In the genomic region with DNA sequence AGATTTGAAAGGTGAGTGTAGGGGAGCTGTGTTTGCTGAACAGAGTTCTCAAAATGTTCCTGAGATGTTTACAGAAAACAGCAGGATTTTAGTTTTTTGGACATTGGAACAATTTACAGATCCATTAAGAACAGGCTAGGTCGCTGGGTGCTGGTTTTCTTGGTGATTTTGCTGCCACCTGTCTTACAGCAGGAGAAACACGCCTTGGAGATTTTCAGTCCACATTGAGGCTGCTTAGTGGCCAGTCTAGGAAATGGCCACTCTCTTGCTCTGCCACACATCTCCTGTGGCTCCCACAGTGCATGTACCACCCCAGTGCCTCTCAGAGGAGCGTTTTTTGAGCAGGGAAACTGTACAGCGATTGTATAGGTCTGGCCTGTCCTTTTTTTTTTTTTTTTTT, we compare ENCODE assay signal across 9 mouse cellular contexts. TPM values are rescaled to one million over a fixed set of nuclear protein-coding genes. Genes with fewer than 3 reads are reported as not detected.
DNase-seq lines count a peak whose midpoint lies in the region; ATAC-seq and TF ChIP-seq lines count a peak whose summit lies in the region.
"Had no signal": no experiment of that assay in that cellular context is flagged by ENCODE, and none has a peak within 500 bp of the region (broad histone marks: within the 10 kb centered on the region; RNA-seq: fewer than 3 reads in every experiment).

No protein-coding gene starts in this region.

- no peak overlapping the region for H3K9ac ChIP-seq in forebrain, embryonic 16.5 days (replicated peaks; ENCODE audit: low read depth, low read length)
- H3K9ac ChIP-seq in intestine, postnatal 0 days (ENCODE audit: low read depth, low read length): no peak overlapping the region
- H3K9ac ChIP-seq in lung, embryonic 14.5 days: no peak overlapping the region

- no peak overlapping the region for H3K4me3 ChIP-seq in bone marrow, adult 2 months (replicated peaks; ENCODE audit: control insufficient read depth, low read depth, low read length)
- H3K4me3 ChIP-seq in forebrain, embryonic 16.5 days (replicated peaks; ENCODE audit: low read length): no peak overlapping the region
- H3K4me3 ChIP-seq in intestine, postnatal 0 days (ENCODE audit: low read depth, low read length): no peak overlapping the region
- H3K4me3 ChIP-seq in lung, embryonic 14.5 days (ENCODE audit: low read depth, low read length): no peak overlapping the region
- H3K4me3 ChIP-seq in olfactory bulb, adult 2 months (ENCODE audit: insufficient read depth, low read depth, low read length): no peak overlapping the region
- H3K4me3 ChIP-seq: neural tube, embryonic 13.5 days had no signal

- no peaks in the 10 kb centered on the region for H3K9me3 ChIP-seq in forebrain, embryonic 16.5 days (ENCODE audit: control insufficient read depth, low read length)
- no peaks in the 10 kb centered on the region for H3K9me3 ChIP-seq in intestine, postnatal 0 days (ENCODE audit: control insufficient read depth)
- H3K9me3 ChIP-seq in lung, embryonic 14.5 days (ENCODE audit: low read depth, low read length): no peaks in the 10 kb centered on the region
- H3K9me3 ChIP-seq: neural tube, embryonic 13.5 days had no signal

- peak; percentile 34 for DNase-seq in urinary bladder, postnatal 14 days (ENCODE audit: low spot score)
- DNase-seq in urinary bladder, adult 2 months (ENCODE audit: low spot score): no peak
- peak; percentile 81 for DNase-seq in lung, embryonic 14.5 days
- no peak for DNase-seq in c-Kit-positive CD71-positive TER-119-positive erythroid progenitor cells, embryonic 14.5 days (ENCODE audit: low spot score)

- H3K27ac ChIP-seq in bone marrow, adult 2 months (ENCODE audit: control insufficient read depth, insufficient read depth, low read depth, low read length, poor library complexity): no peak overlapping the region
- H3K27ac ChIP-seq in forebrain, embryonic 16.5 days (ENCODE audit: low read length): no peak overlapping the region
- no peak overlapping the region for H3K27ac ChIP-seq in intestine, postnatal 0 days (ENCODE audit: low read depth, low read length)
- no peak overlapping the region for H3K27ac ChIP-seq in lung, embryonic 14.5 days (ENCODE audit: low read depth)
- H3K27ac ChIP-seq in olfactory bulb, adult 2 months (ENCODE audit: insufficient read depth, low read depth, low read length): no peak overlapping the region
- H3K27ac ChIP-seq: neural tube, embryonic 13.5 days had no signal

- H3K4me1 ChIP-seq in bone marrow, adult 2 months (ENCODE audit: control insufficient read depth, insufficient read depth, low read length): no peaks in the 10 kb centered on the region; the same call in 1 of the 2 replicates
- H3K4me1 ChIP-seq in forebrain, embryonic 16.5 days (replicated peaks; ENCODE audit: control insufficient read depth, insufficient read depth, low read length): peaks cover 13% of the 10 kb centered on the region
- no peaks in the 10 kb centered on the region for H3K4me1 ChIP-seq in intestine, postnatal 0 days (replicated peaks; ENCODE audit: control insufficient read depth, insufficient read depth, low read length)
- peaks cover 5% of the 10 kb centered on the region; the same call in 1 of the 2 replicates for H3K4me1 ChIP-seq in lung, embryonic 14.5 days (ENCODE audit: insufficient read depth)
- H3K4me1 ChIP-seq in olfactory bulb, adult 2 months (ENCODE audit: control insufficient read depth, insufficient read depth, low read length): peaks cover 12% of the 10 kb centered on the region

- H3K36me3 ChIP-seq in forebrain, embryonic 16.5 days (ENCODE audit: control insufficient read depth, insufficient read depth): no peaks in the 10 kb centered on the region
- H3K36me3 ChIP-seq in intestine, postnatal 0 days (ENCODE audit: control insufficient read depth, insufficient read depth): no peaks in the 10 kb centered on the region
- H3K36me3 ChIP-seq in lung, embryonic 14.5 days (ENCODE audit: insufficient read depth): no peaks in the 10 kb centered on the region
- H3K36me3 ChIP-seq: neural tube, embryonic 13.5 days had no signal

- 45% methylated on average over 4 of the region's 4 CpGs for WGBS in bone marrow, adult 2 months
- WGBS in forebrain, embryonic 16.5 days: 24% methylated on average over 4 of the region's 4 CpGs
- WGBS in intestine, postnatal 0 days: 32% methylated on average over 4 of the region's 4 CpGs
- WGBS in lung, embryonic 14.5 days: 29% methylated on average over 4 of the region's 4 CpGs
- WGBS in olfactory bulb, adult 2 months: 35% methylated on average over 4 of the region's 4 CpGs

- TF ChIP-seq CTCF in bone marrow, adult 2 months (IDR thresholded peaks at IDR 0.05; ENCODE audit: control insufficient read depth, insufficient read depth, low read length): peak; percentile 53; the same call in 1 of the 2 replicates
- TF ChIP-seq CTCF in intestine, postnatal 0 days (IDR thresholded peaks at IDR 0.05; ENCODE audit: low read depth): peak; percentile 81
- peak; percentile 70 for TF ChIP-seq CTCF in lung, embryonic 14.5 days (IDR thresholded peaks at IDR 0.05; ENCODE audit: low read depth)
- TF ChIP-seq CTCF in olfactory bulb, adult 2 months (IDR thresholded peaks at IDR 0.05; ENCODE audit: insufficient read depth, low read depth, low read length): peak; percentile 35; the same call in 1 of the 2 replicates

- ATAC-seq in forebrain, embryonic 16.5 days: peak; percentile 28; the same call in 1 of the 2 replicates
- ATAC-seq in intestine, postnatal 0 days: no peak
- peak; percentile 47; the same call in 1 of the 2 replicates for ATAC-seq in lung, embryonic 14.5 days (ENCODE audit: insufficient read depth)

- TF ChIP-seq POLR2A in bone marrow, adult 2 months (IDR thresholded peaks at IDR 0.05; ENCODE audit: borderline replicate concordance, control insufficient read depth, low read depth, low read length): no peak
- TF ChIP-seq POLR2A in olfactory bulb, adult 2 months (IDR thresholded peaks at IDR 0.05; ENCODE audit: insufficient read depth, low read depth, low read length): no peak

- no peaks in the 10 kb centered on the region for H3K27me3 ChIP-seq in forebrain, embryonic 16.5 days (replicated peaks; ENCODE audit: control insufficient read depth, insufficient read depth, low read length)
- no peaks in the 10 kb centered on the region for H3K27me3 ChIP-seq in intestine, postnatal 0 days (replicated peaks; ENCODE audit: control insufficient read depth, insufficient read depth, low read length)
- H3K27me3 ChIP-seq in lung, embryonic 14.5 days (ENCODE audit: insufficient read depth, low read length): no peaks in the 10 kb centered on the region
- H3K27me3 ChIP-seq: neural tube, embryonic 13.5 days had no signal

- H3K4me2 ChIP-seq in forebrain, embryonic 16.5 days (ENCODE audit: low read length): no peak overlapping the region
- no peak overlapping the region for H3K4me2 ChIP-seq in intestine, postnatal 0 days (replicated peaks; ENCODE audit: low read depth)
- no peak overlapping the region for H3K4me2 ChIP-seq in lung, embryonic 14.5 days
- H3K4me2 ChIP-seq: neural tube, embryonic 13.5 days had no signal

RNA-seq across cellular contexts. Expression of a gene that starts 57.0 kb away (rescaled TPM):
- 15.2 and 17.8 TPM in 2 replicates for polyA plus RNA-seq in urinary bladder, adult 2 months (2012; rRNA removed)
- polyA plus RNA-seq in bone marrow, adult 2 months (2011; ENCODE audit: insufficient read depth, insufficient read length, low replicate concordance, missing spikeins): 30.0 and 36.0 TPM in 2 replicates
- polyA plus RNA-seq in forebrain, embryonic 16.5 days (2015; fragmentation: Nextera tagmentation; extraction: Ambion mirVana): 36.6 and 37.5 TPM in 2 replicates
- 6.6 and 6.8 TPM in 2 replicates for polyA plus RNA-seq in intestine, postnatal 0 days (2015; fragmentation: Nextera tagmentation; extraction: Ambion mirVana)
- polyA plus RNA-seq in lung, embryonic 14.5 days (2014; fragmentation: Nextera tagmentation; extraction: Ambion mirVana): 17.6 and 18.4 TPM in 2 replicates
- 107 TPM in 1 of 2 replicates, not detected in the other for polyA plus RNA-seq in olfactory bulb, adult 2 months (2012; ENCODE audit: insufficient read depth, insufficient read length, low replicate concordance, missing spikeins)

Comparison
In these comparisons a context has a peak if more than half of its experiments do, and no peak if none do; other contexts are left out.
1. DNase-seq: peak in urinary bladder, postnatal 14 days (single experiment) and lung, embryonic 14.5 days (single experiment); none in urinary bladder, adult 2 months (single experiment) and c-Kit-positive CD71-positive TER-119-positive erythroid progenitor cells, embryonic 14.5 days (single experiment).
2. Peak in every context shown above with its lines, with median percentiles within 50 percentile points of each other: CTCF ChIP-seq.